Mouse (Mus musculus): ENCODE measurements around the gene Cmip.

Gene Cmip

DNA sequence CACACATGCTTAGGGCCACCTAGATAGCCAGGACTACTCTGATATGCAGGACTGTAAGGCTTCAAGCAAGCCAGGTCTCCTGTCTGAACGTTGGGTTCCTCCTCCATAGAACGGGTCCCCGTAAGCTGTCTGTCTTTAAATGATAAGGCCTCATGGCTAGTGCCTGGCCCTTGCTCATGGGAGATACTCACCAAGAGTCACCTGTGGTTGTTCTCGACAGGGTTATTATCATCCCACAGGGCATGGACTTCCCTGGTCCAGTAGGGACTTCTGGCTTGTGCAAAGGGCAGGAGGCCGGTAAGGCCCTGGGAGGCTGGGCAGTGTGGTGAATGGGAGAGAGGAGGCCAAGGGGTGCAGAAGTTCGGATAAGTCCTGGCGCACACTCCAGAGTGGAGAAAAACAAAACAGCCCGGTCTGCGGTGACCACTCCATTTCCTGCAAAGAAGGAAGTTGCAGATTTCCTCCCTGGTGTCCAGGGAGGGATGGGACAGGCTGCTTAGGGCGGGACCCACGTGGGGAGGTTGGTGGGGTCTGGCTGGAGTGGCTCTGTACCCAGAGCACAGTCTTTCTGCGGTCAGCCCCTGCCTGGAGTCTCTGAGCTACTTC lies 41.2 kb downstream of the Cmip start:
- DNase-seq (ENCODE audit: low spot score): no peak

DNA sequence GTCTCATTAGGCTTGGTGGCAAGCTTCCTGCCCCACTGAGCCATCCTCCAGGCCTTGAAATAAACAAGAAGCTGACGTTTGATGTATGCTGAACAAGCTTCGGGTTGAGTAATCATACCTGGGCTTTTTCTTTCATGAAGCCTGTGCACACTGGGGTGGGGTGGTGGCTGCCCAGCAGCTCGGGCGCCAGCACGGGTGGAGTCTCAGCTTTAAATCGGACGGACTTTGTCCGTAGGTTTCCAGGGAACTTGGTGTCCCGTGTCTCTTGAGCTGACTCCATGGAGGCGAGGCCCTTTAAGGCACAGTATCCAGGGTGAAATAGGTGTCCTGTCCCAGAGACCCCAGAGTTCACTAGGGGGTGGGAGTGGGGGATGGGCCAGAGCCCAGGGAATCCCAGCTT lies 42.3 kb downstream of the Cmip start:
- no peak for DNase-seq (ENCODE audit: low spot score)

DNA sequence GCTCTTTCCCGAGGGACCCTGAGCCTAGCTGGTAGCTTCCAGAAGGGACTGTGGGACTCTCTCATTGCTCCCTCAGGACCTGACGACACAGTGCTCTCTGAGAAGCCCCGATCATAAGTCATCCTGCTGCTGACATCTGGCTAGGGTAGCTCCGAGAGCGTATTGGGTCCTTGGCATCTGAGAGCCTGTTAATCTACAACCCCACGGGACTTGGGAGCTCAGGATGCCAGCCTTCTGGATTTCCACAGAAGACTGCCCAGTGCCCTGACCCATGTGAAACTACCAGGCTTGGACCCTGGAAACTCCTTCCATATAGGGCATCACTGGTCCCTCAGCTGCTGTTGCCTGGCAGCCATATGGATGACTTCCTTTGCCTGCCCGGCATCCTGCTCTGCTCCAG lies 43.3 kb downstream of the Cmip start:
- no peak for DNase-seq (ENCODE audit: low spot score)

GRCm38 (mm10) chr8:117301457-117302041 lies 44.7 kb downstream of the Cmip start:
- DNase-seq (ENCODE audit: low spot score): no peak

DNA sequence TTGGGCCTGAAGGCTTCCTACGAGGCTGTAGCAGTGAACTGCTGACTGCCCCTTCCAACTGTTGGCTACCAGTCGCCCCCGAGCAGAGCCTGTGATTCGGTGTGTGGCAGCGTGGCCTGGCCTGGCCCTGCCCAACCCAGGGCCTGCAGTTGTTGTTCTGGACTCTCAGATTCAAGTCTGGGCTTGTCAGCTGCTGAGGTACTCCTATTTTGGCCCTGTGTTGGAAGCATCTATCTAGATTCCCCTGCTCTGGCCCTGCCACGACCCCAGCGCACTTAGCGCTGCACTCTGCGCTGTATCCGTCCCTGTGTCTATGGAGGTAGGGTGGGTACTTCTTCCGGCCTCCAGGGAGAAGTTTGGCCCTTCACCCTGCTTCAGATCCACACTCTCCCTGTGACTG lies 45.2 kb downstream of the Cmip start:
- DNase-seq (ENCODE audit: low spot score): no peak

DNA sequence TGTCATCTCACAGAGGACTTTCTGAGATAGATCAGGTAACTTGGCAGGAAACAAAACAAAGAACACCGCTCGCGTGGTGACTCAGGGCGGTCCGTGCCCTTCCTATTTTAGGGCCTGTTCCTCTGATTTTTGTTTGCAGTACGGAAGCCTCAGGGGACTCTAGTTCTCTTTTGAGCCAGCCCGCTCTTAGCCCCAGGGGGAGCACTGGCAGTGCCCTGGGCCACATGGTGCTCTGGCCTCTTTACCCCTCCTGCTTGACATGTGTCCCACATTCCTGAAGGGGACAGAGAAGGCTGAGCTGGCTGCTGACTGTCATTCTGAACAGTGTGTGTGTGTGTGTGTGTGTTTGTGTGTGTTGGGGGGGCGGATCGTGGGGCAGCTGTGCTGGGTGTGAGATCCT lies 46.8 kb downstream of the Cmip start:
- DNase-seq (ENCODE audit: low spot score): no peak

- DNase-seq (ENCODE audit: low spot score): no peak
Measured at GRCm38 (mm10) chr8:117305405-117305804, 48.5 kb downstream of the Cmip start.

GRCm38 (mm10) chr8:117306756-117307155 lies 49.9 kb downstream of the Cmip start:
- no peak for DNase-seq (ENCODE audit: low spot score)

DNA sequence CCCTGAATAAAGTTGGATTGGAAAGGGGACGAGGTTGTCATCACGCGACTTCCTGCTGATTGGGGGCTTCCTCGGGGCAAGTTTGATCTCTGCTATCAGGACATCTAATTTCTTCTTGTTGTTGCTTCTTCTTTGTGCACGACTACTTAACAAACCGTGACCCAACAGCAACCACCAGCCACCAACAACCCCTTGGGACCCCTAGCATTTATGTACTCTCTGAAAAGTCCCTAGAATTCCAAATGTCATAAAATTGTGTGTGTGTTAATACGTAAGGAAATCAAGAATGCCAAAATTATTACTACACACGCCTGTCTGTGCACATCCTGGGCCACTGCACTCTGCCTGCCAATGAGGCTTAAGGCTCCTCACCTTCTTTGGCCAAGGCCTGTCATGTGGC lies 50.4 kb downstream of the Cmip start:
- no peak for DNase-seq (ENCODE audit: low spot score)

DNA sequence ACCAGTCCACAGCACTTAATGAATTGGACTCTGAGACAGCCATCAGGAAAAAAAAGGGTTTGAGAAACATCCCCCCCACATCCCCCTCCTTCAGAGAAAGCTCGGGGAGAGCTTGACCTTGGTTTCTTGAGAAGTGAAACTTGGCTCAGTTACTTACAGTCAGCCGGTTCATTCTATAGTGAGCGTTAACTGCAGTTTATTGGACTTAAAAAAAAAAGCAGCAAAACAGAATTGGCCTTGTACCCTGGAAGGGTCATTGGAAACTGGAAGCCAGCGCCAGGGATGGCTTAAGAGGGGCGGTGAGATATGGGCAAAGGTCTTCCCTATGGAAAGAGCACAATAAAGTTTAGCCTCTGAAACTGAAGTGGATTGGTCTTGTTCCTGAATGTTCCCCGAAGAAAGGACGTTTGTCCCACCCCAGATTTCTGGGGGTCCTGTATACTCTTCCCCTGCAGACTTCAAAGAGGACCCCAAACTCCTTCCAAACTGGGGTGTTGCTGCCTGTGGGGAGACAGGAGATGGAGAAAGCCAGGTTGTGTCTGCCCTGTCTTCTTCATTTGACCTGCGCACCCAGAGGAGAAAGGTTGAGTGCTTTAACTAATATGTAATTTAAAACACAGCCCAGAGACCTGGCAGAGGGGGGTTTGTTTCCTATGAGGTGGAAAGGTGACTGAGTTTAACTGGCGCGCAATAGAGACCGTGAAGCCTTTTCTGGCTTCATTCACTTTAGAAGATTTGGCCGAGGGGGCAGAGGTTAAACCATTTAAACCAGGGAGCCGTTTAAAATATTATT lies 51.6 kb downstream of the Cmip start:
- no peak for DNase-seq (ENCODE audit: low spot score)

- DNase-seq (ENCODE audit: low spot score): no peak
Measured at GRCm38 (mm10) chr8:117309653-117310274, 52.9 kb downstream of the Cmip start.

DNA sequence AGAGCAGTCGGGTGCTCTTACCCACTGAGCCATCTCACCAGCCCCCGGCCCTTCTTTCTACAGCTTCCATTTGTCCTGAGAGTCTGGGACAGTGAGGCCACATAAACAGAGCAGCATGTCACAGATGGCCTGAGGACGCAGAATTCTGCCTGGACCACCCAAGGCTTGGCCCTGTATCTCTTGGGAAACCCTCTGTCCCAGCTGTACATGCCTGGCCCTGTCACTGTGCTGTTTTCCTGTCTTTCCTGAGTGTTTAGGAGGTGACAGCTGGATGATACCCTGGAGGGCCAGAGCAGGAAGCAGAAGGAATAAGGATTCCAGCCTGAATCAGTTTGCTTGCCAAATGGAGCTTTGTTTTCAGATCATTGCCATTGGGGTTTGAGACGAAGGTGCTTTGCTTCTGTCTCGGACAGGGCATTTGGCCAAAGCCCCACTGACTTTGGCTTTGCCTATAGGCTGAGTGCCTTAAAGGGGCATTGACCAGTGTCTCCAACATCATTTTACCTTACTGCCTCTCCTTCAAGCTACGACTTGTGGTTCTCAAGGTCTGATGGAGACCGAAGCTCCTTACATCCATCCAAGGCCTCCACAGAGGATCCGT lies 54.2 kb downstream of the Cmip start:
- DNase-seq (ENCODE audit: low spot score): no peak

DNA sequence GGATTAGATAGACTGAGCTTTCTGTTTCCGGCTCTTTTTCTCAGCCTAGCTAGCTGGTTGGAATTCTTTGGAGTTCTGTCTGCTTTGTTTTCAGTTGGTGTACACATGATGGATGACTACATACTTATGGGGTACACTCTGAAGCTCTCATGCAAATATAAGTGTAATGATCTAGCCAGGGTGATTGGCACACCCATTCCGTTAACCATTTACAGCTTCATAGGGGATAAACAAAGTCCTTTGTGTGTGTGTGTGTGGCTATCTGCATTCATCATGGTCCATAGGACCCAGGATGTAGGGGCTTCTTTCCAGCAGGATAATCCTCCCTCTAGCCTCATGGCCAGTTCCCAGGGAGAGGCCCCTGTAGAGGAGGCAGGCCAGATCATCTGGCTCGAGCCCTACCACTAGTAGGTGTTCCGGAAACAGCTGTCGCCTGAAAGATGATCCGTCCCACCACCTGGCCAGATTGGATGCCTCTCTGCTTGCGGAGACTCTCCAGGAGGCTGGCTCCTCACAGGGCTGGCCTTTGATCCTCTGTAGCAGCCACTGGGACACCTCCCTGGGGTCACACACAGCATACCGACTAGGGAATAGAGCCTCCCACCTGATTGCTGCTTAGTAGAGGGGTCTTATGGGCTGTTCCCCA lies 57.6 kb downstream of the Cmip start:
- no peak for DNase-seq (ENCODE audit: low spot score)

GRCm38 (mm10) chr8:117315727-117316126 lies 58.9 kb downstream of the Cmip start:
- no peak for DNase-seq (ENCODE audit: low spot score)

DNA sequence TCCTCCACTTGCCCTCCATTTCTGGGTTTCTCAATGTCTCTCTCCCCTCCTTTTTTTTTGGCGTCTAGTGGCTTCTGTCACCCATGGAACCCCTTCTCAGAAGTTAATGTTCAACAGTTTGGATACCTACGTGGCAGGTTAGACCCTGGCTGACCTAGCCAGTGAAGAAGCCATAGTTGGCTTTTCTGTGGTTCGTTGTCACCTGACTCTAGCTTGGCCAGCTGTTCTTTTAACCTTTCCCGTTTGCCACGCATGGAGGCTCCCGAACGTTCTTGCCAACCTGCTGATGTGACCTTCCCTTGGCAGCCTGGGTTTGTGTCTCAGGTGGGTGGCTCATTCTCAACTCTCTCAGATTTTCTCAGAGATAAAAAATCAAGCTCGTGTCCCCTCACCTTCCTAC lies 60.6 kb downstream of the Cmip start:
- DNase-seq (ENCODE audit: low spot score): no peak

- no peak for DNase-seq (ENCODE audit: low spot score)
Measured at GRCm38 (mm10) chr8:117318911-117319826, 62.3 kb downstream of the Cmip start.

- DNase-seq (ENCODE audit: low spot score): no peak
Measured at GRCm38 (mm10) chr8:117320616-117321015, 63.8 kb downstream of the Cmip start.

GRCm38 (mm10) chr8:117321232-117321631 lies 64.4 kb downstream of the Cmip start:
- DNase-seq (ENCODE audit: low spot score): no peak

DNA sequence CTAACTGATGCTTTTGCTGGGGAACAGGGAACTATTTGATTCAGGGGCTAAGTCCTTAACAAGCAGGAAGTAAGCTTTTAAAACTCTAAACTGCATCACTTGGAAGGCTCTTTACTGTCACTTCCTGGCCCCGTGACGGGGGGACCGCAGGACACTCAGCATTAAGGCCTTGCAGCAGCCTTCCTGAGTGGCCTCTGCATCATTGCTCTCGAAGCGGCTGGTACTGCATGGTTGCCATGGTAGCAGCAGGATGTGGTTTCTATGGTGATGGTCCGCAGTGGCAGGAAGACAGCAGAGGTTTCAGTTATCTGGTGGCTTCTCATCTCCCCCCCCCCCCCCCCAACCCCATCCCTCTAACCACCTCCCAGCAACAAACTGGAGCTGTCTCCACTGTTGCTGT lies 65.2 kb downstream of the Cmip start:
- DNase-seq (ENCODE audit: low spot score): no peak

- no peak for DNase-seq (ENCODE audit: low spot score)
Measured at GRCm38 (mm10) chr8:117322715-117323310, 65.9 kb downstream of the Cmip start.

- no peak for DNase-seq (ENCODE audit: low spot score)
Measured at GRCm38 (mm10) chr8:117324821-117325220, 68.0 kb downstream of the Cmip start.

All from layer of hippocampus, adult 9-10 months (tissue).